Mouse (Mus musculus): ENCODE measurements around the gene Gm10577. TPM values are rescaled to one million over a fixed set of nuclear protein-coding genes. Genes with fewer than 3 reads are reported as not detected.

Gene Gm10577
- polyA plus RNA-seq, 1 experiment = not detected

- Histone ChIP-seq H3K4me1 (ENCODE audit: control insufficient read depth, insufficient read depth, low read length) (0 out of 2 replicates have a peak, but pooled peaks cover 2% of the 10 kb centered on the region), H3K27ac (ENCODE audit: insufficient read depth, low read depth, low read length) (no peak overlapping the region), H3K4me3 (ENCODE audit: insufficient read depth, low read depth, low read length) (no peak overlapping the region)
- no peak for TF ChIP-seq POLR2A (IDR thresholded peaks at IDR 0.05; ENCODE audit: insufficient read depth, low read depth, low read length)
- TF ChIP-seq CTCF (IDR thresholded peaks at IDR 0.05; ENCODE audit: insufficient read depth, low read depth, low read length) = no peak
- 84% methylated on average over 5 of the region's 5 CpGs for WGBS
Observed at GRCm38 (mm10) chr4:101035131-101035530, 14.6 kb upstream of the Gm10577 start.

DNA sequence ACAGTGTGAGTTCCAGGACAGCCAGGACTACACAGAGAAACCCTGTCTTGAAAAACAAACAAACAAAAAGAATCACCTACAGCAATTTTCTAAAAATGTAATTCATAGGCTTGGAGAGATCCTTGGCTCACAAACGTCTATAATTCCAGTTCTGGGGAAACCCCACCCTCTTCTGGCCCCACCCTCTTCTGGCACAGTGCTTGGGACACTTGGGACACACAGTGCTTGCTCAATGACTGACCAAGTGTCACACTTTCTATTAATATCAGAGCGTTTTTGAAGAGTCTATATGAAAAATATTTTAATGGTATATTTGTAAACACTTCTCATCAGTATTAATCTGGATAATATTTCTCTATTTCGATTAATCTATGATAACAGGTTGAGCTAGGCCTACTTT lies 12.6 kb upstream of the Gm10577 start:
- Histone ChIP-seq H3K4me1 (ENCODE audit: control insufficient read depth, insufficient read depth, low read length) (0 out of 2 replicates have a peak, but pooled peaks cover 2% of the 10 kb centered on the region), H3K4me3 (ENCODE audit: insufficient read depth, low read depth, low read length) (no peak overlapping the region), H3K27ac (ENCODE audit: insufficient read depth, low read depth, low read length) (no peak overlapping the region)
- WGBS = 77% methylated on average over 3 of the region's 3 CpGs
- TF ChIP-seq CTCF (IDR thresholded peaks at IDR 0.05; ENCODE audit: insufficient read depth, low read depth, low read length) (no peak), POLR2A (IDR thresholded peaks at IDR 0.05; ENCODE audit: insufficient read depth, low read depth, low read length) (no peak)

DNA sequence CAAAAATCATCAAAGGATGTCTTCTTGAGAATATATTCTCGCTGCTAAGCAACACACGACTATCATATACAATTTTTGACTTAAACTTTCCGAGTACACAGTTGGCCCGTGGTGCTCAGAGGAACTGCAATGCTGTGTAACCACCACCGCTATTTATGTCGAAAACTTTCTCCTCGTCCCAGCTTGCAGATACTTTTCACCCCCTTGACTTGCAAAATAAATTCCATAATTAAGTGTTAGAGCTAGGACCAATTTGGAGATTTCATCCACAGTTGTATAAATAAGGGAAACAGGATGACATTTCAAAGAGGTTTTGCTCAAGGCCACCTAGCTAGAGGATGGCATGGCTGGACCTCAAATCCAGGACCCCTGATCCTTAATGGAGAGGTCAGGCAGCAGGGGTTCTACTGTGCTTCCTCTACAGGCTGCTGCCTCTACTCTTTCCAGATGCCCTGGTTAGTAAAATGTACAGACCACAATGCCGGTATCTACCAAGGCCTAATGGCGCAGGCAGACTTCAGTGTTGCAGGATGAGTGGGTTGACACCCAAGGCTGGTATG lies 7.4 kb upstream of the Gm10577 start:
- Histone ChIP-seq H3K4me1 (ENCODE audit: control insufficient read depth, insufficient read depth, low read length) (no peaks in the 10 kb centered on the region), H3K27ac (ENCODE audit: insufficient read depth, low read depth, low read length) (no peak overlapping the region), H3K4me3 (ENCODE audit: insufficient read depth, low read depth, low read length) (no peak overlapping the region)
- WGBS = 91% methylated on average over 9 of the region's 9 CpGs
- TF ChIP-seq POLR2A (IDR thresholded peaks at IDR 0.05; ENCODE audit: insufficient read depth, low read depth, low read length) (no peak), CTCF (IDR thresholded peaks at IDR 0.05; ENCODE audit: insufficient read depth, low read depth, low read length) (no peak)

GRCm38 (mm10) chr4:101026995-101027394 lies 6.5 kb upstream of the Gm10577 start:
- 72% methylated on average over 2 of the region's 2 CpGs for WGBS
- Histone ChIP-seq H3K4me1 (ENCODE audit: control insufficient read depth, insufficient read depth, low read length) (no peaks in the 10 kb centered on the region), H3K4me3 (ENCODE audit: insufficient read depth, low read depth, low read length) (no peak overlapping the region)

DNA sequence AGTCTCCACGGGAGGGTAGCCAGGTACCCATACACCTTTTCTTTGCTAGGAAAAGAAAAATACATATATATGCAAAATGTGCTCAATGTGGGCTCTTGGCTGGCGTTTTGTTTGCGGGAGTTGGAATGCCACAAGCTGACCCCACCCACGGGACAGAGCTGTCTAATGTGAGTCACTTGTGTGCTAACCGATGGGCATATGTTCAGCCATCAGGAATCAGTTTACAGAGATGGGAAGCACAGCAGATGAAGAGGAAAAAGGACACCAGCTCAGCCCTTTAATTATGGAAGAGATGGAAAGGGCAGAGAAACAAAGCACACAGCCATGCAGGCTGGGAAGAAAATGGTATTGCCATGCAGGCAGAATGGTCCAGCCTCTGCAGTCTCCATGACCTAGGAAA lies 6.1 kb upstream of the Gm10577 start:
- H3K27ac ChIP-seq (ENCODE audit: insufficient read depth, low read depth, low read length) = no peak overlapping the region
- no peak overlapping the region for H3K4me3 ChIP-seq (ENCODE audit: insufficient read depth, low read depth, low read length)
- no peak for TF ChIP-seq CTCF (IDR thresholded peaks at IDR 0.05; ENCODE audit: insufficient read depth, low read depth, low read length)
- no peak for TF ChIP-seq POLR2A (IDR thresholded peaks at IDR 0.05; ENCODE audit: insufficient read depth, low read depth, low read length)
- no peaks in the 10 kb centered on the region for H3K4me1 ChIP-seq (ENCODE audit: control insufficient read depth, insufficient read depth, low read length)
- 65% methylated on average over 5 of the region's 5 CpGs for WGBS

More at GRCm38 (mm10) chr4:101026995-101027394, 6.5 kb upstream of the Gm10577 start:
- TF ChIP-seq POLR2A (IDR thresholded peaks at IDR 0.05; ENCODE audit: insufficient read depth, low read depth, low read length) (no peak), CTCF (IDR thresholded peaks at IDR 0.05; ENCODE audit: insufficient read depth, low read depth, low read length) (no peak)
- H3K27ac ChIP-seq (ENCODE audit: insufficient read depth, low read depth, low read length) = no peak overlapping the region

GRCm38 (mm10) chr4:101017806-101018205 lies 2.7 kb downstream of the Gm10577 start:
- Histone ChIP-seq H3K4me3 (ENCODE audit: insufficient read depth, low read depth, low read length) (no peak overlapping the region), H3K4me1 (ENCODE audit: control insufficient read depth, insufficient read depth, low read length) (no peaks in the 10 kb centered on the region), H3K27ac (ENCODE audit: insufficient read depth, low read depth, low read length) (no peak overlapping the region)
- TF ChIP-seq POLR2A (IDR thresholded peaks at IDR 0.05; ENCODE audit: insufficient read depth, low read depth, low read length) = no peak
- no peak for TF ChIP-seq CTCF (IDR thresholded peaks at IDR 0.05; ENCODE audit: insufficient read depth, low read depth, low read length)
- WGBS = 86% methylated on average over 4 of the region's 4 CpGs

- no peaks in the 10 kb centered on the region for H3K4me1 ChIP-seq (ENCODE audit: control insufficient read depth, insufficient read depth, low read length)
- no peak for TF ChIP-seq POLR2A (IDR thresholded peaks at IDR 0.05; ENCODE audit: insufficient read depth, low read depth, low read length)
- no peak for TF ChIP-seq CTCF (IDR thresholded peaks at IDR 0.05; ENCODE audit: insufficient read depth, low read depth, low read length)
Observed at GRCm38 (mm10) chr4:101009092-101009491, 11.4 kb downstream of the Gm10577 start.

DNA sequence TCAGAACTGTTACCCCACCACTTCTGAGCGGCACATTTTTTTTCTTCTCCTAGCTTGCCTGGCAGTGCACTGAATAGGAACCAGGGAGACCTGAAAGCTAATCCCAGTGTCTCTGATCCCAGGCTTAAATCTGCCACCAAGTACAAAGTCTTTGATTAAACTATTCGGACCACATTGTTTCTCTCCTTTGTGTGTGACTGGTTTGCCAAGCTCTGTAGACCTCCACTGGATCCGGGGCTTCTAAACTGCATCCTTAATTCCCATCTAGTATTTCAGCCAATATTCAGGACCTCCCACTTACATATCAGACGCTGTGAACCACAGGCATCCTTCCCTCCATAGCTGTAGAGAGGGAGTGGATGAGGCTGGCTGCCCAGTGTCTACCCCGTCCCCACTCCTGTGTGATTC lies 12.1 kb downstream of the Gm10577 start:
- H3K27ac ChIP-seq (ENCODE audit: insufficient read depth, low read depth, low read length) = no peak overlapping the region
- no peaks in the 10 kb centered on the region for H3K4me1 ChIP-seq (ENCODE audit: control insufficient read depth, insufficient read depth, low read length)
- 41% methylated on average over 5 of the region's 5 CpGs for WGBS
- TF ChIP-seq POLR2A (IDR thresholded peaks at IDR 0.05; ENCODE audit: insufficient read depth, low read depth, low read length) (no peak), CTCF (IDR thresholded peaks at IDR 0.05; ENCODE audit: insufficient read depth, low read depth, low read length) (no peak)
- no peak overlapping the region for H3K4me3 ChIP-seq (ENCODE audit: insufficient read depth, low read depth, low read length)

More at GRCm38 (mm10) chr4:101009092-101009491, 11.4 kb downstream of the Gm10577 start:
- H3K4me3 ChIP-seq (ENCODE audit: insufficient read depth, low read depth, low read length) = no peak overlapping the region
- no peak overlapping the region for H3K27ac ChIP-seq (ENCODE audit: insufficient read depth, low read depth, low read length)
- 82% methylated on average over 4 of the region's 4 CpGs for WGBS

GRCm38 (mm10) chr4:101002961-101003360 lies 17.5 kb downstream of the Gm10577 start:
- no peak overlapping the region for H3K27ac ChIP-seq (ENCODE audit: insufficient read depth, low read depth, low read length)
- TF ChIP-seq CTCF (IDR thresholded peaks at IDR 0.05; ENCODE audit: insufficient read depth, low read depth, low read length) (no peak), POLR2A (IDR thresholded peaks at IDR 0.05; ENCODE audit: insufficient read depth, low read depth, low read length) (no peak)
- no peaks in the 10 kb centered on the region for H3K4me1 ChIP-seq (ENCODE audit: control insufficient read depth, insufficient read depth, low read length)
- WGBS = 95% methylated on average over 16 of the region's 16 CpGs
- no peak overlapping the region for H3K4me3 ChIP-seq (ENCODE audit: insufficient read depth, low read depth, low read length)

Data from olfactory bulb, adult 2 months (tissue).